11 mouse cellular contexts compared by ENCODE assay signal in genomic region chr13:4059363-4059762, GRCm38 (mm10). TPM values are rescaled to one million over a fixed set of nuclear protein-coding genes. Genes with fewer than 3 reads are reported as not detected.
DNase-seq lines count a peak whose midpoint lies in the region; ATAC-seq and TF ChIP-seq lines count a peak whose summit lies in the region.
"Had no signal": no experiment of that assay in that cellular context is flagged by ENCODE, and none has a peak within 500 bp of the region (broad histone marks: within the 10 kb centered on the region; RNA-seq: fewer than 3 reads in every experiment).

No protein-coding gene starts in this region.

- WGBS in kidney, postnatal 0 days = 23% methylated on average over 5 of the region's 5 CpGs

- H3K27ac ChIP-seq in kidney, postnatal 0 days = no peak overlapping the region
- H3K27ac ChIP-seq: midbrain, embryonic 12.5 days had no signal

- no peak overlapping the region for H3K4me3 ChIP-seq in kidney, postnatal 0 days (replicated peaks; ENCODE audit: low read depth, low read length)
- H3K4me3 ChIP-seq: erythroblast, embryonic 14.5 days; midbrain, embryonic 12.5 days had no signal

- peak overlapping the region; percentile 23 for H3K4me2 ChIP-seq in kidney, postnatal 0 days (ENCODE audit: low read length)
- H3K4me2 ChIP-seq: midbrain, embryonic 12.5 days had no signal

- peak; percentile 34 to 38 for DNase-seq in heart, adult 18-20 months
- DNase-seq in heart, postnatal 4 days = no peak
- peak; percentile 35 for DNase-seq in 3134 (ENCODE audit: extremely low read depth, insufficient read length, low spot score)
- DNase-seq in gonadal fat pad, adult 2 months (ENCODE audit: low read depth) = peak; percentile 70
- peak; percentile 63 for DNase-seq in kidney, postnatal 0 days (ENCODE audit: low spot score)
- DNase-seq in thymus, postnatal 14 days = no peak
- DNase-seq in cerebellum, postnatal 10 days = no peak
- DNase-seq in thymus, postnatal 4 days = no peak
- DNase-seq: cerebellum, adult 9-10 months had no signal

- H3K9me3 ChIP-seq in kidney, postnatal 0 days (replicated peaks; ENCODE audit: low read length) = no peaks in the 10 kb centered on the region
- H3K9me3 ChIP-seq: midbrain, embryonic 12.5 days had no signal

- no peak for ATAC-seq in kidney, postnatal 0 days (replicated peaks; ENCODE audit: low FRiP score, low read depth)

- no peaks in the 10 kb centered on the region for H3K36me3 ChIP-seq in kidney, postnatal 0 days (ENCODE audit: insufficient read depth, low read length)
- H3K36me3 ChIP-seq: midbrain, embryonic 12.5 days had no signal

- no peak for TF ChIP-seq CTCF in kidney, postnatal 0 days (IDR thresholded peaks at IDR 0.05; ENCODE audit: low read depth)

- H3K27me3 ChIP-seq in kidney, postnatal 0 days (ENCODE audit: insufficient read depth, low read length) = no peaks in the 10 kb centered on the region
- H3K27me3 ChIP-seq: midbrain, embryonic 12.5 days had no signal

- H3K4me1 ChIP-seq in kidney, postnatal 0 days (replicated peaks; ENCODE audit: insufficient read depth, low read length) = no peaks in the 10 kb centered on the region
- H3K4me1 ChIP-seq: midbrain, embryonic 12.5 days had no signal

- no peak overlapping the region for H3K9ac ChIP-seq in kidney, postnatal 0 days (ENCODE audit: low read depth, low read length)
- H3K9ac ChIP-seq: midbrain, embryonic 12.5 days had no signal

RNA-seq across cellular contexts. Expression of gene Akr1c14, which starts 10.6 kb away (rescaled TPM):
- total RNA-seq in heart, adult 18-20 months (2021) = 1 to 10 TPM; 6.8 to 8.6 TPM
- 1 to 10 TPM; 5.4 to 5.6 TPM for total RNA-seq in heart, postnatal 4 days (2021)
- polyA plus RNA-seq in gonadal fat pad, adult 2 months (2012; rRNA removed) = 1.3 and 2.0 TPM in 2 replicates
- 1.7 and 2.0 TPM in 2 replicates for polyA plus RNA-seq in kidney, postnatal 0 days (2015; fragmentation: Nextera tagmentation; extraction: Ambion mirVana)
- polyA plus RNA-seq: erythroblast, embryonic 14.5 days had no signal

Comparison
In these comparisons a context has a peak if more than half of its experiments do, and no peak if none do; other contexts are left out.
1. DNase-seq: peak in heart, adult 18-20 months (2 of 2), 3134 (single experiment), gonadal fat pad, adult 2 months (single experiment) and kidney, postnatal 0 days (single experiment); none in heart, postnatal 4 days (single experiment), thymus, postnatal 14 days (single experiment), cerebellum, postnatal 10 days (0 of 2) and thymus, postnatal 4 days (single experiment).